Mouse (Mus musculus): ENCODE measurements around the gene Itgb3bp. TPM values are rescaled to one million over a fixed set of nuclear protein-coding genes. Genes with fewer than 3 reads are reported as not detected.

Itgb3bp gene
- total RNA-seq, 2 experiments from 2014 or later: 4.8 to 4.9 TPM

DNA sequence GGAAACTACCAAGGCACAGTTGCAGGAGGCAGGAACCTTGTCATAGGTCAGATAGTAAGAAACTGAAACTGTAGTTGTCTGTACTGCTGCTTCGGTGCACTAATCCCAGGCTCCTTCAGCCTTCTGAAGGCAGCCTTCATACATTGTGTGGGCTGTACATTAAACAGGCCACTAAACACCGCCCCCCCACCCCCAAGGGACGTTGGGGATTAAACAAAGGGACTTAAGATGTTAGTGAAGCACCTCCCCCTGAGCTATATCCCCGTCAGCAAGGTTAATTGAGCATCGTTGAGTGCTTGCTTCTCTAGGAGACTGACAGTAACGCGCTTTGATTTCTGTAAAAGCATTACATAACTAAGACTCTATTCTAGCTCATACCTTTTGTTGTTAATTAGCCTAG lies 189.8 kb downstream of the Itgb3bp start:
- no peak for DNase-seq (ENCODE audit: low spot score in 2 of 2)

DNA sequence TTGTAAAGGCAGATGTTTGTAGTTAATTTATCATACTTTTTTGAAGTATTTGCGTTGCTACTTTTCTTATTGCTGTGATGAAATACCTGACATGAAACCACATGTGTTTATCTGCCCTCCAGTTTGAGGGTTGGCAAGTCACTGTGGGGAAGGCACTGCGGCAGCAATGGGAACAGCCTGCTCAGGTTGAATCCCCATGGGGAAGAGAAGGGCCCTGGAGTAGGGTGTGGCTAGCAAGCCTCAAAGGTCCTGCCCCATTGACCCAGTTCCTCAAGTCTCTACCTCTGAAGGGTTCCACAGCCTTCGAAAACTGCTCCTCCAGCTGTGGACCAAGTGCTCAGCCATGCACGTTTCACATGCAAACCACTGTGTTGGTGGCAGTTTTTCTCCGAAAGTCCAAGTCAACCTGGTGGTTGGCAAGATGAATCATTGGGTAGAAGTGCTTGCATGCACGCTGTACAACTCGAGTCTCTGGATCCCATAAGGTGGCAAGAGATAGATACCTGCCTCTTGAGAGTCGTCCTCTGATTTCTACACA lies 203.6 kb downstream of the Itgb3bp start:
- no peak for DNase-seq (ENCODE audit: low spot score in 2 of 2)

DNA sequence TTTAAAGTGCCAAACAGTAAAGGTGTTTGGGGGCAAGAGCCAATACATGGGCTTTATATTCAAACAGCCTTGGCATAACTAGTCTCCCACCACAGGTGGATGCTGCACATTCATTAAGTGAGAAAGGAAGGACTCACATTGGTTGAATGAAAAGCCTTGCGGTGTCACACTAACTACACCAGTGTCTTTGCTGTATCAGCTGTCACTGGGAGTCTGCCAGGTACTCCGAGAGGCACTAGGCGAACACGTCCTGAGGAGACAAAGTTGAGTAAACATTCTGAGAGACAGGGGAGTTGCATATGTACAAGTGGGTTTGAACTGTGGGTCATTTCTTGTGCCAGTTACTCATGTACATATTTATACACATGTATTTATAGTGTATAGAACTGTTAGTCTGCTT lies 205.3 kb downstream of the Itgb3bp start:
- DNase-seq (ENCODE audit: low spot score in 2 of 2): no peak

DNA sequence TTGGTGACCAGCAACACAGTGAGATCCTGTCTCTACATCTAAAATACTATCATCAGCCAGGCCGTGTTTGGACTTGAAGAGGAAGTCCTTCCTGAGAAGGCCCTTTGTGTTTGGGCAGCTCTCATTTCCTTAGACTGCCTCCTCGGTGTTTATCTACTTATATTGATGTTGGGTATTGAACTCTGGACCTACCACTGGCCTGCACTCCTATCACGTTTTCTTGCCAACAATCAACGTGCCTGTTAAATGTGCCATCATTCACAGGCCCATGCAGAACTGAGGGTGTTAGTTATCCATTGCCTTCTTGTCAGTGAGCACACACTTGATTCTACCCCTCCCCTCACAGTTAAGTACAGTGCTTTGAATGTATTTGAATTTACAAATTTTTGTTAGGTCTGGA lies 211.7 kb downstream of the Itgb3bp start:
- DNase-seq (ENCODE audit: low spot score in 2 of 2): no peak

DNA sequence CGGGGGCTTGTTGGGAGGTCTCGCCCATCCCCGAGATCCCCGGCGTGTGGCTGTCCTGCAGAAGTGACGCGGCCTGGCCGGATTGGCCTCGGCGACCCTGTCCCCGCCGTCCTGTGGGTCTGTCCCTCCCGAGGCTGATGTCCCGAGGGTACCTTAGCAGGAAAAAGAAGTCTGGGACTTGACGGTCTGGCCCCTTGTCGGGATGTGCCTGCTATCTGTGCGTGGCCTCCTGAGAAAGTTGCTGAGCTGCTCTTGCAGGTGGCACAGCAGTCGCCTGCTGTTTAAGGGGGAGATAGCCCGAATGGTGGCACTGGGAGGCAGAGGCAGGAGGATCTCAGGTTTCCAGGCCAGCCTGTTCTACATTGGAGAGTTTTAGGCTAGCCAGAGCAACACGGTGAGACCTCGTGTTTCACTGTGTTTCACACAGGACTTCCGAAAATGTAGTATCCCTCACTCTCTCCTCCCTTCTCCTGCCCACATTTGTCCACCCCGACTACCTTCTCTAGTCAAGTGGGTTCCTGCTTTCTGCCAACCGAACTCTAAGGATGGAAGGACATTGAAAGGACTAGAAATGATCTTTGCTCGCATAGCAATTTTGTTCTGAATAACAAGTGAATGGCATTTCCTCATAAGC lies 213.7 kb downstream of the Itgb3bp start:
- DNase-seq (ENCODE audit: low spot score in 2 of 2): no peak

Other genes starting within 250 kb of the Itgb3bp start
- 10 to 100 TPM; 14.7 to 15.0 TPM for gene Alg6, start 214.1 kb downstream of the Itgb3bp start, total RNA-seq (2021)
- 10 to 100 TPM in 1 of 2 experiments, 1 to 10 TPM in 1; 4.7 to 12.5 TPM for gene Efcab7, start 100.6 kb downstream of the Itgb3bp start, total RNA-seq (2021)
- 10 to 100 TPM; 53.6 to 57.2 TPM for gene Pgm1, start 399 bp downstream of the Itgb3bp start, total RNA-seq (2021)
- 1 to 10 TPM; 2.6 to 2.9 TPM for gene Ror1, start 166.0 kb upstream of the Itgb3bp start, total RNA-seq (2021)

Measured in layer of hippocampus, postnatal 14 days (tissue).